Mouse (Mus musculus): ENCODE results near the gene Nfib. TPM values are rescaled to one million over a fixed set of nuclear protein-coding genes. Genes with fewer than 3 reads are reported as not detected.
"Not testable (repeated sequence)": the region's sequence is repeated elsewhere in the genome, so short reads cannot be mapped to it uniquely, and the experiment has no call there.

The Nfib gene
- total and polyA plus RNA-seq, 2 experiments = 16.4 to 50.0 TPM

- 87% methylated on average over 14 of the region's 14 CpGs for WGBS
Measured at GRCm38 (mm10) chr4:82267832-82268778, 437.4 kb downstream of the Nfib start.

GRCm38 (mm10) chr4:82266066-82266619, 439.4 kb downstream of the Nfib start:
- peak; percentile 13 for DNase-seq (ENCODE audit: extremely low read depth, low read depth, low spot score)
- Histone ChIP-seq H3K4me3 (ENCODE audit: insufficient read depth, low read depth, low read length) (no peak overlapping the region), H3K36me3 (ENCODE audit: control insufficient read depth, insufficient read depth, low read length) (no peaks in the 10 kb centered on the region), H3K79me2 (ENCODE audit: control insufficient read depth, insufficient read depth, low read length) (no peaks in the 10 kb centered on the region), H3K27ac (replicated peaks; ENCODE audit: insufficient read depth, low read depth, low read length) (0 out of 2 replicates have a peak overlapping the region, but pooled peaks have one; percentile 6), H3K27me3 (ENCODE audit: control insufficient read depth, insufficient read depth, low read length) (no peaks in the 10 kb centered on the region), H3K4me1 (ENCODE audit: control insufficient read depth, insufficient read depth, low read length) (no peaks in the 10 kb centered on the region; the same call in 1 of the 2 replicates), H3K9ac (ENCODE audit: low read depth, low read length) (no peak overlapping the region)
- 44% methylated on average over 4 of the region's 4 CpGs for WGBS
- TF ChIP-seq CTCF (IDR thresholded peaks at IDR 0.05; ENCODE audit: low read depth, low read length) (no peak), POLR2A (IDR thresholded peaks at IDR 0.05; ENCODE audit: extremely low read depth, insufficient read depth, low read length) (no peak)

More at GRCm38 (mm10) chr4:82267832-82268778, 437.4 kb downstream of the Nfib start:
- no peaks in the 10 kb centered on the region; the same call in 1 of the 2 replicates for H3K4me1 ChIP-seq (ENCODE audit: control insufficient read depth, insufficient read depth, low read length)
- no peaks in the 10 kb centered on the region for H3K27me3 ChIP-seq (ENCODE audit: control insufficient read depth, insufficient read depth, low read length)
- H3K27ac ChIP-seq (replicated peaks; ENCODE audit: insufficient read depth, low read depth, low read length) = no peak overlapping the region
- no peak for TF ChIP-seq CTCF (IDR thresholded peaks at IDR 0.05; ENCODE audit: low read depth, low read length)
- TF ChIP-seq POLR2A (IDR thresholded peaks at IDR 0.05; ENCODE audit: extremely low read depth, insufficient read depth, low read length) = no peak
- H3K4me3 ChIP-seq (ENCODE audit: insufficient read depth, low read depth, low read length) = no peak overlapping the region
- no peaks in the 10 kb centered on the region for H3K36me3 ChIP-seq (ENCODE audit: control insufficient read depth, insufficient read depth, low read length)
- no peak overlapping the region for H3K9ac ChIP-seq (ENCODE audit: low read depth, low read length)
- H3K79me2 ChIP-seq (ENCODE audit: control insufficient read depth, insufficient read depth, low read length) = no peaks in the 10 kb centered on the region
- no peak for DNase-seq (ENCODE audit: extremely low read depth, low read depth, low spot score)

GRCm38 (mm10) chr4:82258545-82258944, 447.0 kb downstream of the Nfib start:
- 95% methylated on average over 1 of the region's 1 CpGs for WGBS
- not testable (repeated sequence) for H3K36me3 ChIP-seq (ENCODE audit: control insufficient read depth, insufficient read depth, low read length); H3K27me3 ChIP-seq (ENCODE audit: control insufficient read depth, insufficient read depth, low read length); H3K9ac ChIP-seq (ENCODE audit: low read depth, low read length); H3K79me2 ChIP-seq (ENCODE audit: control insufficient read depth, insufficient read depth, low read length); H3K27ac ChIP-seq (replicated peaks; ENCODE audit: insufficient read depth, low read depth, low read length); H3K4me1 ChIP-seq (ENCODE audit: control insufficient read depth, insufficient read depth, low read length); H3K4me3 ChIP-seq (ENCODE audit: insufficient read depth, low read depth, low read length); DNase-seq (ENCODE audit: extremely low read depth, low read depth, low spot score)

- Histone ChIP-seq H3K27me3 (ENCODE audit: control insufficient read depth, insufficient read depth, low read length) (peaks cover 2% of the 10 kb centered on the region; the same call in 1 of the 2 replicates), H3K4me3 (ENCODE audit: insufficient read depth, low read depth, low read length) (no peak overlapping the region), H3K36me3 (ENCODE audit: control insufficient read depth, insufficient read depth, low read length) (no peaks in the 10 kb centered on the region), H3K27ac (replicated peaks; ENCODE audit: insufficient read depth, low read depth, low read length) (no peak overlapping the region), H3K79me2 (ENCODE audit: control insufficient read depth, insufficient read depth, low read length) (no peaks in the 10 kb centered on the region), H3K9ac (ENCODE audit: low read depth, low read length) (no peak overlapping the region), H3K4me1 (ENCODE audit: control insufficient read depth, insufficient read depth, low read length) (no peaks in the 10 kb centered on the region)
- TF ChIP-seq POLR2A (IDR thresholded peaks at IDR 0.05; ENCODE audit: extremely low read depth, insufficient read depth, low read length) = no peak
- TF ChIP-seq CTCF (IDR thresholded peaks at IDR 0.05; ENCODE audit: low read depth, low read length) = no peak
- no peak for DNase-seq (ENCODE audit: extremely low read depth, low read depth, low spot score)
- 94% methylated on average over 8 of the region's 8 CpGs for WGBS
Measured at GRCm38 (mm10) chr4:82252054-82252453, 453.5 kb downstream of the Nfib start.

- TF ChIP-seq CTCF (IDR thresholded peaks at IDR 0.05; ENCODE audit: low read depth, low read length) (no peak), POLR2A (IDR thresholded peaks at IDR 0.05; ENCODE audit: extremely low read depth, insufficient read depth, low read length) (no peak)
- H3K27ac ChIP-seq (replicated peaks; ENCODE audit: insufficient read depth, low read depth, low read length) = no peak overlapping the region
Measured at GRCm38 (mm10) chr4:82250355-82250659, 455.2 kb downstream of the Nfib start.

More at GRCm38 (mm10) chr4:82250355-82250659, 455.2 kb downstream of the Nfib start:
- WGBS = 23% methylated on average over 5 of the region's 5 CpGs
- peaks cover 2% of the 10 kb centered on the region; the same call in 1 of the 2 replicates for H3K27me3 ChIP-seq (ENCODE audit: control insufficient read depth, insufficient read depth, low read length)
- no peak for DNase-seq (ENCODE audit: extremely low read depth, low read depth, low spot score)
- no peak overlapping the region for H3K9ac ChIP-seq (ENCODE audit: low read depth, low read length)
- no peaks in the 10 kb centered on the region for H3K36me3 ChIP-seq (ENCODE audit: control insufficient read depth, insufficient read depth, low read length)
- no peaks in the 10 kb centered on the region for H3K4me1 ChIP-seq (ENCODE audit: control insufficient read depth, insufficient read depth, low read length)
- no peak overlapping the region for H3K4me3 ChIP-seq (ENCODE audit: insufficient read depth, low read depth, low read length)
- H3K79me2 ChIP-seq (ENCODE audit: control insufficient read depth, insufficient read depth, low read length) = no peaks in the 10 kb centered on the region

Measured in liver, adult 2 months (tissue).